Mouse (Mus musculus) liver, embryonic 15.5 days (tissue): ENCODE data around the gene Creg2. TPM values are rescaled to one million over a fixed set of nuclear protein-coding genes. Genes with fewer than 3 reads are reported as not detected.

Source experiments
- ATAC-seq: fragments of 200-750 bp; cut with Nextera tagmentation; 2 replicates; pipeline ENCODE4 v1.8.0; 2017; ENCODE audit warnings: moderate number of reproducible peaks, mild to moderate bottlenecking, moderate library complexity; ENCODE audit not compliant: insufficient read depth
- H3K27ac ChIP-seq: fragments of 300-500 bp; sonication (generic); replicated peaks from 2 replicates; pipeline ENCODE4 v1.5.1; 2015; ENCODE audit warnings: mild to moderate bottlenecking, inconsistent platforms
- H3K27me3 ChIP-seq: fragments of 300-500 bp; sonication (generic); 2 replicates; pipeline ENCODE4 v1.6.1; 2015; ENCODE audit warnings: mild to moderate bottlenecking, inconsistent platforms
- H3K36me3 ChIP-seq: fragments of 300-500 bp; sonication (generic); replicated peaks from 2 replicates; pipeline ENCODE4 v1.6.1; 2015; ENCODE audit warnings: moderate library complexity, mild to moderate bottlenecking, inconsistent platforms
- H3K4me1 ChIP-seq: fragments of 300-500 bp; sonication (generic); replicated peaks from 2 replicates; pipeline ENCODE4 v1.6.1; 2015; ENCODE audit warnings: inconsistent platforms
- H3K4me2 ChIP-seq: fragments of 300-500 bp; sonication (generic); 2 replicates; pipeline ENCODE4 v1.6.1; 2015; ENCODE audit warnings: moderate library complexity, mild to moderate bottlenecking, inconsistent platforms
- H3K4me3 ChIP-seq: fragments of 300-500 bp; sonication (generic); replicated peaks from 2 replicates; pipeline ENCODE4 v1.5.1; 2015; ENCODE audit warnings: mild to moderate bottlenecking, inconsistent platforms
- H3K9ac ChIP-seq: fragments of 300-500 bp; sonication (generic); 2 replicates; pipeline ENCODE4 v1.6.1; 2015; ENCODE audit warnings: moderate library complexity, mild to moderate bottlenecking, inconsistent platforms
- H3K9me3 ChIP-seq: fragments of 300-500 bp; sonication (generic); replicated peaks from 2 replicates; pipeline ENCODE4 v1.6.1; 2016; ENCODE audit warnings: inconsistent platforms
- WGBS: fragments of 180-500 bp; shearing (Covaris S2); methylation state at CpG from one replicate; pipeline ENCODE4 v1.1.7; 2015; ENCODE audit warnings: mixed read lengths; ENCODE audit not compliant: insufficient replicate concordance; 5-methylcytosine and 5-hydroxymethylcytosine counted together
- polyA plus RNA-seq: library from polyadenylated mRNA; unstranded; fragments of >200 nt; fragmentation: Nextera tagmentation; extraction: Ambion mirVana; gene quantifications from 2 replicates; pipeline ENCODE4 v1.2.1, GENCODE M21; 2015

The Creg2 gene
- polyA plus RNA-seq, 1 experiment from 2014 or later = not detected

- no peak for ATAC-seq
- H3K9ac ChIP-seq = no peak overlapping the region
- 40% methylated on average over 3 of the region's 3 CpGs for WGBS
Observed at GRCm38 (mm10) chr1:39625491-39625890, 25.8 kb downstream of the Creg2 start.

GRCm38 (mm10) chr1:39623729-39624128, 27.5 kb downstream of the Creg2 start:
- no peaks in the 10 kb centered on the region for H3K27me3 ChIP-seq
- no peak overlapping the region for H3K9ac ChIP-seq
- H3K4me3 ChIP-seq = no peak overlapping the region
- H3K4me2 ChIP-seq = no peak overlapping the region
- no peaks in the 10 kb centered on the region for H3K9me3 ChIP-seq
- WGBS = 38% methylated on average over 1 of the region's 1 CpGs
- ATAC-seq = no peak
- no peak overlapping the region for H3K27ac ChIP-seq
- H3K4me1 ChIP-seq = no peaks in the 10 kb centered on the region
- H3K36me3 ChIP-seq = no peaks in the 10 kb centered on the region

More at GRCm38 (mm10) chr1:39625491-39625890, 25.8 kb downstream of the Creg2 start:
- Histone ChIP-seq H3K27ac (no peak overlapping the region), H3K27me3 (no peaks in the 10 kb centered on the region), H3K4me3 (no peak overlapping the region), H3K4me2 (no peak overlapping the region), H3K9me3 (no peaks in the 10 kb centered on the region), H3K36me3 (no peaks in the 10 kb centered on the region), H3K4me1 (no peaks in the 10 kb centered on the region)

DNA sequence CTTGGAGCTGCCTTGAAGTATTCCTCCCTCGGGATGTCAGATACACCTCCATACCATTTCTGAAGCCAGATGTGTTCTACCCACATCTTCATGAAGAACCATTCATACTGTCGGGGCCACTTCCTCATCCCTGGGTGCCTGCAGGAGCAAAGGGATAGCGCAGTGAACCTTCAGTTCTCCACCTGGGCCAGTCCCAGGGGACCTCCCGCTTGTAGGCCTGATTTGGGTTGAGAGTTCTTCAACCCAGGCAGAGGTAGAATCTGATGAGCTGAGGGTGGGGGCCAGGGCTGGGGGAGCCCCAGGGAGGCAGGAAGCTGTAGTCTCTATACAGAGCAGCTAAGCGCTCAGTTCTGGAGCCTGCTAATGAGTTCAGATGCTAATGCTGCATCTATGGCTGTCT, 28.2 kb downstream of the Creg2 start:
- no peaks in the 10 kb centered on the region for H3K4me1 ChIP-seq
- no peak overlapping the region for H3K4me3 ChIP-seq
- no peak overlapping the region for H3K27ac ChIP-seq
- no peaks in the 10 kb centered on the region for H3K36me3 ChIP-seq
- 66% methylated on average over 5 of the region's 5 CpGs for WGBS
- no peaks in the 10 kb centered on the region for H3K27me3 ChIP-seq
- ATAC-seq = no peak
- H3K9ac ChIP-seq = no peak overlapping the region
- H3K4me2 ChIP-seq = no peak overlapping the region
- H3K9me3 ChIP-seq = no peaks in the 10 kb centered on the region

GRCm38 (mm10) chr1:39618524-39618923, 32.8 kb downstream of the Creg2 start:
- H3K27ac ChIP-seq = no peak overlapping the region
- H3K4me3 ChIP-seq = no peak overlapping the region
- no peaks in the 10 kb centered on the region for H3K36me3 ChIP-seq
- ATAC-seq = no peak
- WGBS = 50% methylated on average over 8 of the region's 8 CpGs
- no peaks in the 10 kb centered on the region for H3K9me3 ChIP-seq
- H3K9ac ChIP-seq = no peak overlapping the region
- peaks cover 10% of the 10 kb centered on the region for H3K27me3 ChIP-seq
- H3K4me2 ChIP-seq = no peak overlapping the region
- H3K4me1 ChIP-seq = 0 out of 2 replicates have a peak, but pooled peaks cover 4% of the 10 kb centered on the region

GRCm38 (mm10) chr1:39615526-39615925, 35.7 kb downstream of the Creg2 start:
- H3K9ac ChIP-seq = no peak overlapping the region
- H3K4me1 ChIP-seq = 0 out of 2 replicates have a peak, but pooled peaks cover 4% of the 10 kb centered on the region
- peaks cover 13% of the 10 kb centered on the region for H3K27me3 ChIP-seq
- no peaks in the 10 kb centered on the region for H3K36me3 ChIP-seq
- 64% methylated on average over 6 of the region's 6 CpGs for WGBS
- no peak overlapping the region for H3K27ac ChIP-seq
- H3K4me2 ChIP-seq = no peak overlapping the region
- no peak for ATAC-seq
- H3K4me3 ChIP-seq = no peak overlapping the region
- H3K9me3 ChIP-seq = no peaks in the 10 kb centered on the region

GRCm38 (mm10) chr1:39614462-39615279, 36.6 kb downstream of the Creg2 start:
- H3K4me2 ChIP-seq = peak overlapping the region; percentile 35
- H3K36me3 ChIP-seq = no peaks in the 10 kb centered on the region
- no peak for ATAC-seq
- H3K27me3 ChIP-seq = peaks cover 13% of the 10 kb centered on the region
- peak overlapping the region; percentile 21 for H3K4me3 ChIP-seq
- 6% methylated on average over 11 of the region's 11 CpGs for WGBS
- no peak overlapping the region for H3K9ac ChIP-seq
- no peaks in the 10 kb centered on the region for H3K9me3 ChIP-seq
- H3K27ac ChIP-seq = no peak overlapping the region
- 0 out of 2 replicates have a peak, but pooled peaks cover 4% of the 10 kb centered on the region for H3K4me1 ChIP-seq

DNA sequence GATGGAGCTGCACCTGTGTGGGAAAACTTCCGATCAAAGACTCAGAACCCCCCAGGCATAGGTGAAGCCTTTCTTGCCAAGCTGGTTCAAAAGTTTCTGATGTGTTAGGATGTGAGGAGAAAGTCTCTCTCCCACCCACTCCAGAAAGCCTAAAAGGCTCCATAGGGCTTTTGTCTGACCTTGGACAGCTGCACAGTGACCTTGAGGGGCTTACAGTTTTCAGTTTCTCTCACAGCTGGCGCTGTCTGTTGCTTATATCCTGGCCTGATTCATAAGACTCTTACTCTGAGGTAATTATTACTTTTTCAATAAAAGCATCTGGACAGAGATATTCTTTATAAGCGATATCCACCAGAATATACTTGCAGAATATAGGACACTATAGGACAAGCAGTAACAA, 38.2 kb downstream of the Creg2 start:
- no peak overlapping the region for H3K27ac ChIP-seq
- H3K36me3 ChIP-seq = no peaks in the 10 kb centered on the region
- H3K4me2 ChIP-seq = no peak overlapping the region
- ATAC-seq = no peak
- 0 out of 2 replicates have a peak, but pooled peaks cover 4% of the 10 kb centered on the region for H3K4me1 ChIP-seq
- WGBS = 73% methylated on average over 3 of the region's 3 CpGs
- H3K27me3 ChIP-seq = peaks cover 13% of the 10 kb centered on the region
- no peaks in the 10 kb centered on the region for H3K9me3 ChIP-seq
- H3K4me3 ChIP-seq = no peak overlapping the region
- H3K9ac ChIP-seq = no peak overlapping the region

GRCm38 (mm10) chr1:39612491-39612890, 38.8 kb downstream of the Creg2 start:
- ATAC-seq = no peak
- Histone ChIP-seq H3K27ac (no peak overlapping the region), H3K27me3 (peaks cover 13% of the 10 kb centered on the region), H3K36me3 (no peaks in the 10 kb centered on the region), H3K9ac (no peak overlapping the region), H3K4me3 (no peak overlapping the region), H3K4me1 (0 out of 2 replicates have a peak, but pooled peaks cover 4% of the 10 kb centered on the region), H3K4me2 (no peak overlapping the region), H3K9me3 (no peaks in the 10 kb centered on the region)
- 64% methylated on average over 5 of the region's 5 CpGs for WGBS

GRCm38 (mm10) chr1:39608534-39608933, 42.7 kb downstream of the Creg2 start:
- no peaks in the 10 kb centered on the region for H3K36me3 ChIP-seq
- H3K4me3 ChIP-seq = no peak overlapping the region
- H3K27me3 ChIP-seq = peaks cover 2% of the 10 kb centered on the region; the same call in 1 of the 2 replicates
- H3K27ac ChIP-seq = no peak overlapping the region
- H3K9me3 ChIP-seq = no peaks in the 10 kb centered on the region
- H3K9ac ChIP-seq = no peak overlapping the region
- H3K4me1 ChIP-seq = no peaks in the 10 kb centered on the region
- H3K4me2 ChIP-seq = no peak overlapping the region
- WGBS = 32% methylated on average over 8 of the region's 8 CpGs
- ATAC-seq = no peak

- WGBS = 65% methylated on average over 3 of the region's 3 CpGs
- no peak overlapping the region for H3K9ac ChIP-seq
- ATAC-seq = no peak
- H3K27me3 ChIP-seq = no peaks in the 10 kb centered on the region
- H3K9me3 ChIP-seq = no peaks in the 10 kb centered on the region
- no peaks in the 10 kb centered on the region for H3K36me3 ChIP-seq
- H3K4me1 ChIP-seq = no peaks in the 10 kb centered on the region
- no peak overlapping the region for H3K4me3 ChIP-seq
- no peak overlapping the region for H3K4me2 ChIP-seq
- no peak overlapping the region for H3K27ac ChIP-seq
Observed at GRCm38 (mm10) chr1:39602477-39602876, 48.8 kb downstream of the Creg2 start.

DNA sequence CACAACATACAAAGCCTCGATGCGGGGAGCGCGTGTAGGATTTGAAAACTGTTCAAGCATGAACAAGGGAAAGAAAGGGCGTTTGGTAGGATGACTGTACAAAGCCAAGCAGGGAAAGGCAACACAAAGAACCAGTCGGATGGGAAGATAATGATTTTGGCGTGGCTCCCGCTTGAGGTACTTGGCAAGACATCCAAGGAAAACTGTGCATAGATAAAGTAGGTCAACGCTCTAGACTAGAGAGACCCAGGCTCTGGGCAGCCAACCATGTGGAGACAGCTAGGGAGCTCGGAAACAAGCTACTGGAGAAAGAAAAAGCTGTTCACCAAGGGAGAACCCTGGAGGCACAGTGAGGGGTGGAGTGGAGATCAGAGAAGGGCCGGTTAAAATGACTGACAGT, 52.5 kb downstream of the Creg2 start:
- H3K4me1 ChIP-seq = no peaks in the 10 kb centered on the region
- H3K27me3 ChIP-seq = no peaks in the 10 kb centered on the region
- H3K36me3 ChIP-seq = no peaks in the 10 kb centered on the region
- H3K27ac ChIP-seq = no peak overlapping the region
- H3K4me3 ChIP-seq = no peak overlapping the region
- H3K4me2 ChIP-seq = no peak overlapping the region
- 72% methylated on average over 11 of the region's 11 CpGs for WGBS
- ATAC-seq = no peak
- no peaks in the 10 kb centered on the region for H3K9me3 ChIP-seq
- no peak overlapping the region for H3K9ac ChIP-seq
